Mouse (Mus musculus) urinary bladder, postnatal 14 days (tissue): ENCODE data around the gene Cxcr5.
"Not testable (repeated sequence)": the region's sequence is repeated elsewhere in the genome, so short reads cannot be mapped to it uniquely, and the experiment has no call there.

Source experiments
- DNase-seq: peaks from one replicate; pipeline ENCODE4 v3.0.0; 2021; ENCODE audit warnings: low spot score

The Cxcr5 gene

DNA sequence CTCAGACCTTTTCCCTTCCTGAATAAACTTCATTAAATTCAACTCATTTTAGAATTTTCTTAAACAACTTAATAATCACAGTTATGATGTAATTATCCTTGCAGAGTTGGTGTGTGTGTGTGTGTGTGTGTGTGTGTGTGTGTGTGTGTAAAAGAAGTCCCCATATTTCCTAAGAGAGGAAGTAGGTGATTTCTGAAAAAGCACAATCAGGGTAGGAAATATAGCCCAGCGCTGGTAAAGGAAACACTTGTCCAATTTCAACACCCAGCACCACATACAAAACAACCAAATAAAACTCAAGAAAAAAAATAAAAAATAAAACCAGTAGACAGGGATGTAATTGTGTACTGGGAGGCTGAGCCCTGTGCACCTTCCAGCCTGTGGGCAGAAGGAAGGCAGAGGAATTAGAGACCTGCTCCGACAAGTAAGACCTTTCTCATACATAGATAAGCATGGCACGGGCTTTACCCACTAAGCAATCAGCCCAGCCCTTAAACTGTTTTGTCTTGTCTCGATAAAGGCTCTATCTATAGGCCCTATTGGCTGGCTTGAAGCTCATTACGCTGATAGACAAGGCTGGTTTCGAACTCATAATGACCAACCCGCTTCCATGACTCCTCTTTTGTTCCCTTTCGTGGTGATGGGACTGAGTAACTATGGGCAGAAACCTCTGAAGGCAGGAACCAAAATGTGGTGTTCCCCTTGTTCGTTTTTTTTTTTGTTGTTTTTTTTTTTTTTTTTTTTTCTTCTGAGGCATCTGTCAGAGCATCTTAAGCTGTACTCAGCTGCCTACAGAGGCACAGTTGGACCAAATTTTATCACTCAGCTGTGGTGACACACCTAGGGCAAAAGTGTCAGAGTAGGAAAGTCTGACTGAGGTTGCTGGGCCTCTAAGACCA lies 25.8 kb upstream of the Cxcr5 start:
- no peak for DNase-seq

DNA sequence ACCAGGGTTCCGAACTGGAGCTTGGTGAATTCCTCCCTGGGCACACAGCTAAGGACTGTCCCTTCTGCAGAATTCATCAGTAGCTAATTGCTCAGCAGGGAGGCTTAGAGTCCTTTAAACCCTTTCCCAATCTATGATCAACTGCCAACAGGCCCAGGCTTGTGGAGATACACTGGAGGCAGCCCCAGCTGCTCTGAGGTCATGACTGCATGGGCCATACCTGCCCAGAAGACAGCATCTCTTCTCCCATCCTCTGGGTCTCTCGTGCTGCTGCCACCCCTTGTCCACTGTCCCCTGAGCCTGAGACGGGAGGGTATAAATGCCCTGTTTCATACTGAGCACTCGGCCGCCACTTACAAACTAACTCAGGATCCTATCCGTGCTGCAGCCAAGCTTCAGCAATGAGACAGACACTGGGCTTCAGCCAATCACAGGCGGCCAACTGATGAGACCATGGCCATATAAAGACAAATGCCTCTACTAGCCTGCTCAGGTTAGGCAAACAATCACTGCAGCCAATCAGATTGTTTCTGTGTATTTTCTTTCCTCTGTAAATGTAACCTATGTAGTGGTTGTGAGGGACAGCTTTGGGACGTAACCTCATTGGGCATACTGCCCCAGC lies 25.1 kb upstream of the Cxcr5 start:
- DNase-seq = peak; percentile 60

GRCm38 (mm10) chr9:44582390-44582789 lies 20.7 kb upstream of the Cxcr5 start:
- no peak for DNase-seq

DNA sequence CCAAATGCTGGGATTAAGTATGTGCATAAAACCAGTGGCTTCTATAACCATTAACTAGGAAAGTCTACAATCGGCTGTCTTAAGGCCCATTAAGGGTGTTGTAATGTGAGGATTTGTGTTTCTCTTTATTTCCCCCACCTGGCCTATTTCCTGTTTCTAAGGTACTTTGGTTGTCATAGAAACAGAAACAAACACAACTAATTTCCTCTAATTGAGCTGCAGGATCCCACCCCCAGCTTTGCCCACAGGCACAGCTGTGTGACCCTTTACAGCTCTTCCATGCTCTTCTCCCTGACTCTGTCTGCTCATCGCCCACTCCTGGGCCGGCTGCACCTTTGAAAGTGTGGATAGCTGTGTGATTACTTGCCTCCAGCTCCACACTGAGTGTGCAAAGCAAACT lies 19.7 kb upstream of the Cxcr5 start:
- no peak for DNase-seq

DNA sequence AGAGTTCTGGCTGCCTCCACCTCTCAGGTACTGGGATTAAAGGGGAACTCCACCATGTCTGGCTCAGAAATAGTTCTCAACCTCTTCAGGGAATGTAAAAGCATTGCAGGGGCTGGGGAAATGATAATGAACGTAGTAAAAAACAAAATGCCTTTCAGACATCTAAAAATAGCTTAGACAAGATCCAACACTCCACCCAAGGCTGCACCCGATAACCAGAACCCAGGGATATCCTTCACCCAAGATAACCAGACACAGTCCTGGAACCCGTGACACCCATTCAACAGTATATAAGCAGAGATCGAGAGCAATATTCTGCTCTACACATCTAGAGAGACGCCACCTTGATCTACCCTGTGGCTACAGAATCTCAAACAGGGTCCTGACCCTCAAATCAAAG lies 18.4 kb upstream of the Cxcr5 start:
- DNase-seq = no peak

DNA sequence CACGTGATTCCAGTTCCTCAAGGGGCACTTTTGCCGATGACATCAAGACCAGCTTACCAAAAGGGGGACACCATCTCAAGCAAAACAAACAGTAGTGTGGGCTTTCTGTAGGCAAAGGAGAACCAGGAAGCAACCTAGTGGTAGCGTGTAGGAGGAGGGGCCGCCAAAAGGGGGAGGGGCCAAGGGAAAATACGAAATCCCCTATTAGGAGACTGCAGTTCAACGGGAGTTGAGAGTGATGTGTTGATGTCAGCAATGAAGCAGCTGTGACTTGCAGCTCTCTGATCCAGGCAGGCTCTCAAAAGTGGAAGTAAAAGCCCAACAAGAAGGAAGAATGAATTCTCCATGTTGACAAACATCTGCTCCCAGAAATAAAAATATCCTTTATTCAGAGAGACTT lies 17.7 kb upstream of the Cxcr5 start:
- DNase-seq = no peak

DNA sequence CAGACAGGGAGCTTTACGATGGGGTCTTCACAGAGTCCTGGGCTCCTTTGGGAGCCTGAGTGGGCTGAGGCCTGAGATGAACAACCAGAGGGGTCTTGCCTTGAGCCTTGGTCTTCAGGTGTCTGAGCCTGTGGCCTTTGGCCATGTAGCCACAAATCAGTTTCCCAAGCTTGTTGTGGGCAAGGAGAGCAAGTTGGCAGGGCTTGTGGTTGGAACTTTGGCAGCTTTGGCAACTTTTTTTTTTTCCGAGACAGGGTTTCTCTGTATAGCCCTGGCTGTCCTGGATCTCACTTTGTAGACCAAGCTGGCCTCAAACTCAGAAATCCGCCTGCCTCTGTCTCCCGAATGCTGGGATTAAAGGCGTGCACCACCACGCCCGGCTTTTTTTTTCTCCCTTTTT lies 14.4 kb upstream of the Cxcr5 start:
- not testable (repeated sequence) for DNase-seq

GRCm38 (mm10) chr9:44575095-44575494 lies 13.4 kb upstream of the Cxcr5 start:
- DNase-seq = no peak

GRCm38 (mm10) chr9:44573306-44573705 lies 11.6 kb upstream of the Cxcr5 start:
- DNase-seq = no peak

DNA sequence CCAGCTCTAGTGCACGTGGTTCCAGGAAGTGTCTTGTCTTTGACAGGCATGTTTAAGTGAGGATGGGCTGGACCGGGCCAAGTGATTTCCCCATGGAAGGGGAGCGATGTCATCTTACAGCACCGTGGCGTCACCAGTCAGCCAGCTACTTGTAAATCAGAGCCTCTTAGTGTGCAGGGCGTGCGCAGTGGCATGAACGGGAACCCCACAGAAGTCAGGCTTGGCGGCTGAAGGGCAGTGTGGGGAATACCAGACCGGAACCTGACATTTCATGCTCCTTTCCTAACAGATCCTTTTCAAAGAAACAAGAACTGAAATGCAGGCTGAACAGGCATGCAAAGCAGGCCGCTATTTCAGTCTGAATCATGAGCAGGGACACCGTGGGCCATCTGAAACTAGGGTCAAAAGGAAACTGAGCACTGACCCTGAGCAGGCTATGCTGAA lies 9.3 kb upstream of the Cxcr5 start:
- no peak for DNase-seq

DNA sequence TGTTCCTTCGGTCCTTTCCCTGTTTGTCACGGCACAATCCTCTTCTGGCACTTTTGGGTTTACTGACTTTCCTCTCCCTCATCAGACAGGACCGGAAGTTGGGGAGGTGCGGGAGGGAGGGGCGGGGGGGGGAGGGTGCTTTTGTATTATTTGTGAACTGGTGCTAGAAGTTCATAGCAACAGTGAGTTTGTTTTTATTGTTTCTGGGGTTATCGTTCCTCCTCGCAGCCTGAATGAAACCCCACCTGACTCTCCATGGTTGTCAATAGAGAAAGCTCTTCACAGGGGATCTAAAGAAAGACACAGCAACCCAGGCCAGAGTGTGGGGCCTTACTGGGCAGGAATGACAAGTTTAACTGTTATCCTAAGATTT lies 6.4 kb upstream of the Cxcr5 start:
- DNase-seq = no peak

DNA sequence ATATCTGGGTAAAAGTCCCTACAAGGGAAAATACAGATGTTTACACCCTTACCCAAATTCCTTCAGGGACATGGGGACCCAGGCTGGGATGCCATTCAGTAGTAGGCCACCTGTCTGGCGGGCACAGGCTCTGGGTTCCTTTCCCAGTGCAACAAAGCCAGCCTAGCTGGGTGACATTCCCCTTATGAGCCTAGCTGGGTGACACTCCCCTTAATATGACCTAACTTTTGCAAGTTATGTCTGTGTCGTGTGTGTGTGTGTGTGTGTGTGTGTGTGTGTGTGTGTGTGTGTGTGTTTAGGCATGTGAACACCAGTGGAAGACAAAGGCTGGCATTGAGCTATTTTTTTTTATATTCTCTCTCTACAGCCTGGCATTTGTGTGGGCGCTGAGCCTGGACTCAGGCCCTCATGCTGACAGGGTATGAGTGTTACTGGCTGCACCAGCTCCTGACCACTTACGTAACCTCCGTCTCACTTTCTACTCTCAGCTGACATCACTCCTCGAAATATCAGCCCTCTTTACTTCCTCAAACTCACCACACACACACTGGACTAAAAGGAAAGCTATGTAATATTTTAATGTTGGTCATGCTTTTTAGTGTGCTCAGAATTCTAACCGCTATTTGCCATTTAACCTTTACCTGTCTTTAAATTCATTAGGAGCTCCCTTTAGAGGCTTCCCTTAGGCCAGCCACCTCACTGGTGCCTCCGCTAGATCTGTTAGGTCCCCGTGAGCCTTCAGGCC lies 5.8 kb upstream of the Cxcr5 start:
- DNase-seq = peak; percentile 16

- no peak for DNase-seq
Observed at GRCm38 (mm10) chr9:44565367-44565766, 3.7 kb upstream of the Cxcr5 start.

GRCm38 (mm10) chr9:44562936-44563335 lies 1.3 kb upstream of the Cxcr5 start:
- no peak for DNase-seq

GRCm38 (mm10) chr9:44552161-44552560 lies 9.5 kb downstream of the Cxcr5 start:
- peak; percentile 79 for DNase-seq

DNA sequence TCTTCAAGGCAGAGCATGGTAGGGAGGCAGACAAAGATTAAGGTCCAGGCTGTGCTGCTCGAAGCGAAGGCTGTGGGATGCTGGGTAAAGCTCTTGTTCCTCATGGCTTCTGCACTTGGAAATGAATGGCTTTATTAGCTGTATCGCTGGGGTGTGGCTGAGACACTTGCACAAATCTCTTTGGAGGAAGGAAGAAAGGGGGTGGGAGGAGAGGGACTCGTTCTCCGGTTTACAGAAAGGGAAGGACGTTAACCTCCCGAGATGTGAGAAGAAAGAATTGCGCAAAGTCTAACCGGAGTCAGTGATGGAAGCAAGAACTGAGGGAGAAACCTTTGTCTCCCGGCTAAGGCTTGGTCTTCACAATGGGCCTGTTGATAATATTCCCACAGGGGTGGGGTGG lies 10.5 kb downstream of the Cxcr5 start:
- no peak for DNase-seq

DNA sequence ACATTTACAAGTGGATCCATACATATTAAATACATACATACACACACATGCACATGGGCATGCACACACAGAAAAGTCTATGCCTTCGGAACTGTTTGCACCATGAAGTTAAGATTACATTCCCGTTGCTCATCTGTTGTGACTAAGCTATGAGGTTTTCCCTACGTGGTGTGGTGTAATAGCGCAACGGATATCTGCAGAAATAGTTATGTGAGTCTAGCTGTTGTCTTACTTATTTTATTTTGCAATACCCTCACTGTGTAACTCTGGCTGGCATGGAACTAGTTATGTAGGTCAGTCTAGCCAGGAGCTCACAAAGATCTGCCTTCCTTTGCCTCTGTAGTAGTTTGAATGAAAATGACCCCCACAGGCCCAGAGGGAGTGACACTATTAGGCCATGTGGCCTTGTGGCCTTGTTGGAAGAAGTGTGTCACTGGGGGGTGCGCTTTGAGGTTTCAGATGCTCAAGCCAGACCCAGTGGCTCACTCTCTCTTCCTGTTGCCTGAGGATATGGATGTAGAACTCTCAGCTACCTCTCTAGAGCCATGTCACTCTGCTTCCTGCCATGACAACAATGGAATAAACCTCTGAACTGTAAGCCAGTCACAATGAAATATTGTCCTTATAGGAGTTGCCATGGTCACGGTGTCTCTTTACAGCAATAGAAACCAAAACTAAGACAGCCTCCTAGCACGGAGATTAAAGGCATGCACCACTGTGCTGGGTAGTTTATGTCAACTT lies 13.1 kb downstream of the Cxcr5 start:
- no peak for DNase-seq

- no peak for DNase-seq
Observed at GRCm38 (mm10) chr9:44544986-44545385, 16.7 kb downstream of the Cxcr5 start.

GRCm38 (mm10) chr9:44542364-44542763 lies 19.3 kb downstream of the Cxcr5 start:
- no peak for DNase-seq

- DNase-seq = no peak
Observed at GRCm38 (mm10) chr9:44540676-44541075, 21.0 kb downstream of the Cxcr5 start.

DNA sequence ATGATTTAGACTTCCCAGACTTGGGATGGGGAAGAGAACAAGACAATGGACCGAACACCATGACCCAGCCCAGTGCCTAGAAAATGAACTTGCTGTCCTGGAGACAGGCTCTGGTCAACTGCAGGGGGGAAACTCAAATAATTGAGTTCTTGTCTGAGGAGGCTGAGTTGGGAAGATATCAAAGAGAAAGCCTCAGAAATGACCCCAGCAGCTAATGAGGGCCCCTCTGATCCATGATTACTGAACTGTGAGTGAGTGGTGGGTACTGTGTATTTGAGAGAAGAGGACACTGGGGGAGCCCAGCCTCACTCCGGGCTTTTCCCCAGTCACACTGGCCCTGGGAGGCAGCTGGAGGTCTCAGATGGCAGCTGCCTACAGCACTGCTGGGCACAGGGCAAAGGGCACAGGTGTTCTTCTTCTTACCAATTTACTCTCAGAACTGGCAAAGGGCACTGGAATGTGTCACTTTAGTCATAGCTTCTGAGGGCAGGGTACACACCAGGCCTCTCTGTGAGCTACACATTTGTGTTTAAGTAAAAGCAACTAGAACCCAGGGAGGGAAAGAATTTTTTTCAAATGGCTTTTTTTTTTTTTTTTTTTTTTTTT lies 21.8 kb downstream of the Cxcr5 start:
- DNase-seq = no peak
